Mouse (Mus musculus) testis, adult 2 months (tissue): Measurements from ENCODE around the gene Uggt1. TPM values are rescaled to one million over a fixed set of nuclear protein-coding genes. Genes with fewer than 3 reads are reported as not detected.

ENCODE experiments used
- H3K27ac ChIP-seq: fragments of 200-500 bp; 2 replicates; pipeline ENCODE4 v1.5.1; 2012; ENCODE audit warnings: low read depth, low read length; ENCODE audit not compliant: control insufficient read depth, insufficient read depth
- H3K27me3 ChIP-seq: fragments of 200-500 bp; 2 replicates; pipeline ENCODE4 v1.6.1; 2012; ENCODE audit warnings: mild to moderate bottlenecking, low read length, moderate library complexity; ENCODE audit not compliant: control insufficient read depth, insufficient read depth
- H3K36me3 ChIP-seq: fragments of 200-500 bp; 2 replicates; pipeline ENCODE4 v1.6.1; 2012; ENCODE audit warnings: mild to moderate bottlenecking, low read length; ENCODE audit not compliant: control insufficient read depth, insufficient read depth
- H3K4me1 ChIP-seq: fragments of 200-500 bp; 2 replicates; pipeline ENCODE4 v1.6.1; 2012; ENCODE audit warnings: low read length; ENCODE audit not compliant: control insufficient read depth, insufficient read depth
- H3K4me3 ChIP-seq: fragments of 200-500 bp; 2 replicates; pipeline ENCODE4 v1.5.1; 2012; ENCODE audit warnings: low read depth, mild to moderate bottlenecking, low read length, moderate library complexity, mixed read lengths; ENCODE audit not compliant: control insufficient read depth
- CTCF ChIP-seq: fragments of 200-500 bp; IDR thresholded peaks from 2 replicates; pipeline ENCODE4 v1.5.1; 2012; ENCODE audit warnings: low read depth, mild to moderate bottlenecking, inconsistent platforms, low read length, moderate library complexity; ENCODE audit not compliant: control insufficient read depth, insufficient read depth, insufficient replicate concordance
- POLR2A ChIP-seq: fragments of 200-500 bp; IDR thresholded peaks from 2 replicates; pipeline ENCODE4 v1.6.1; 2012; ENCODE audit warnings: low read depth, mild to moderate bottlenecking, inconsistent platforms, low read length, moderate library complexity; ENCODE audit not compliant: control insufficient read depth
- polyA plus RNA-seq: library from polyadenylated mRNA; depleted of rRNA; stranded (reverse); fragments of >200 nt; gene quantifications from 2 replicates; pipeline ENCODE4 v1.2.3, GENCODE M21; 2012

Gene Uggt1
- polyA plus RNA-seq, 1 experiment: 8.4 TPM

DNA sequence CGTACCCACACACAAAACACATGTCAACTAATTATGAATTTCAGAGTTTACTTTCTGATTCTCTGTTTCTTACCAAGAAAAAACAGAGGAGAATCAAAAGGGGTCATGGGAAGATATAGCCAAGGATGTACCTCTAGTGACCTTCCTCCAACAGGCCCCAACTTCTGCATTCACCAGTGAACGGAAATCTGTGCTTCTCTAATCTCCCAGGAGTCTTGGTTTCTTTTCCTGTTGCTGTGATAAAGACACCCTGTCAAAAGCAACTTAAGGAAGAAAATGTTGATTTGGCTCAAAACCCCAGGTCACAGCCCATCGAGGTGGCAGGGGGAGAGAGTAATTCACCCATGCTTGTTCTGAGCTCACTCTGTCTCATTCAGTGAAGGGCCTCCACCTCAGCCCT, 110.9 kb downstream of the Uggt1 start:
- TF ChIP-seq CTCF: no peak
- no peaks in the 10 kb centered on the region; the same call in 1 of the 2 replicates for H3K4me1 ChIP-seq
- no peak overlapping the region for H3K27ac ChIP-seq
- H3K27me3 ChIP-seq: no peaks in the 10 kb centered on the region
- no peak overlapping the region for H3K4me3 ChIP-seq
- H3K36me3 ChIP-seq: no peaks in the 10 kb centered on the region

- Histone ChIP-seq H3K4me1 (no peaks in the 10 kb centered on the region; the same call in 1 of the 2 replicates), H3K4me3 (no peak overlapping the region), H3K27me3 (no peaks in the 10 kb centered on the region), H3K36me3 (no peaks in the 10 kb centered on the region), H3K27ac (no peak overlapping the region)
- TF ChIP-seq CTCF: no peak
- TF ChIP-seq POLR2A: no peak
Measured at GRCm38 (mm10) chr1:36133041-36133440, 111.5 kb downstream of the Uggt1 start.

GRCm38 (mm10) chr1:36132211-36132610, 112.3 kb downstream of the Uggt1 start:
- Histone ChIP-seq H3K4me3 (no peak overlapping the region), H3K27me3 (no peaks in the 10 kb centered on the region), H3K36me3 (no peaks in the 10 kb centered on the region), H3K4me1 (no peaks in the 10 kb centered on the region; the same call in 1 of the 2 replicates), H3K27ac (no peak overlapping the region)
- no peak for TF ChIP-seq CTCF
- TF ChIP-seq POLR2A: no peak

GRCm38 (mm10) chr1:36131766-36132165, 112.8 kb downstream of the Uggt1 start:
- H3K36me3 ChIP-seq: no peaks in the 10 kb centered on the region
- H3K27me3 ChIP-seq: no peaks in the 10 kb centered on the region
- no peaks in the 10 kb centered on the region; the same call in 1 of the 2 replicates for H3K4me1 ChIP-seq
- no peak overlapping the region for H3K27ac ChIP-seq
- H3K4me3 ChIP-seq: no peak overlapping the region
- TF ChIP-seq CTCF (no peak), POLR2A (no peak)

GRCm38 (mm10) chr1:36131154-36131553, 113.4 kb downstream of the Uggt1 start:
- H3K27me3 ChIP-seq: no peaks in the 10 kb centered on the region
- no peaks in the 10 kb centered on the region; the same call in 1 of the 2 replicates for H3K4me1 ChIP-seq
- no peak overlapping the region for H3K27ac ChIP-seq
- TF ChIP-seq POLR2A: no peak
- no peak for TF ChIP-seq CTCF
- no peak overlapping the region for H3K4me3 ChIP-seq
- no peaks in the 10 kb centered on the region for H3K36me3 ChIP-seq

- no peak overlapping the region for H3K4me3 ChIP-seq
- H3K27ac ChIP-seq: no peak overlapping the region
- H3K27me3 ChIP-seq: no peaks in the 10 kb centered on the region
- TF ChIP-seq POLR2A: no peak
- TF ChIP-seq CTCF: no peak
- H3K36me3 ChIP-seq: no peaks in the 10 kb centered on the region
- H3K4me1 ChIP-seq: no peaks in the 10 kb centered on the region; the same call in 1 of the 2 replicates
Measured at GRCm38 (mm10) chr1:36130307-36131035, 114.0 kb downstream of the Uggt1 start.

DNA sequence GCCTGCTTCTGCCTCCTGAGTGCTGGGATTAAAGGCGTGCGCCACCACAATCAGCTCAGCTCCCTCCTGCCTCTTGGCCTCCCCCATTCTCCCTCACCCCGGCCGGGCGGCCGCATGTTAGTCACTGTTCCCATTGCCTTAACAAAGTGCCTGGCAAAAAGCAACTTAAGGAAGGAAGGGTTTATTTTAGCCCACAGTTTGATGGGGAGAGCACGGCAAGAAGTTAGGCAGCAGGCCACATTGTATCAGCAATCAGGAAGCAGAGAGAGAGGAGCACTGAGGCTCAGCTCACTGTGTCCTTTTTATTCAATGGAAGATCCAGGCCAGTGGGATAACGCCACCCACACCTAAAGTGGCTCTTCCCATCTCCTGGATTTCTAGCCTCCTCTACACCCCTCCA, 114.6 kb downstream of the Uggt1 start:
- H3K4me3 ChIP-seq: peak overlapping the region; percentile 9
- H3K36me3 ChIP-seq: no peaks in the 10 kb centered on the region
- H3K27ac ChIP-seq: no peak overlapping the region
- H3K4me1 ChIP-seq: no peaks in the 10 kb centered on the region; the same call in 1 of the 2 replicates
- no peaks in the 10 kb centered on the region for H3K27me3 ChIP-seq
- TF ChIP-seq CTCF (no peak), POLR2A (no peak)

- Histone ChIP-seq H3K36me3 (no peaks in the 10 kb centered on the region), H3K4me3 (no peak overlapping the region), H3K4me1 (no peaks in the 10 kb centered on the region; the same call in 1 of the 2 replicates), H3K27me3 (no peaks in the 10 kb centered on the region), H3K27ac (no peak overlapping the region)
- TF ChIP-seq POLR2A (no peak), CTCF (no peak)
Measured at GRCm38 (mm10) chr1:36129126-36129525, 115.4 kb downstream of the Uggt1 start.
